Mouse (Mus musculus) heart, embryonic 14.5 days (tissue): ENCODE measurements around the gene Nos1. TPM values are rescaled to one million over a fixed set of nuclear protein-coding genes. Genes with fewer than 3 reads are reported as not detected.

Source experiments
- ATAC-seq: fragments of 200-750 bp; cut with Nextera tagmentation; 2 replicates; pipeline ENCODE4 v1.8.0; 2017; ENCODE audit warnings: low read depth, moderate TSS enrichment; ENCODE audit not compliant: insufficient number of reproducible peaks, insufficient read depth, low FRiP score
- H3K27ac ChIP-seq, 2 experiments: fragments of 200-500 bp in 1 of 2; fragments of 300-500 bp in 1 of 2; sonication (generic) in 1 of 2; replicated peaks in 1 of 2; 2 replicates each; pipeline ENCODE4 v1.5.1; 2012 to 2014; ENCODE audit warnings: low read depth in 2 of 2, low read length in 2 of 2, control low read depth in 1 of 2, mild to moderate bottlenecking in 1 of 2, mixed read lengths in 1 of 2; ENCODE audit not compliant: control insufficient read depth in 1 of 2, insufficient read depth in 1 of 2
- H3K27me3 ChIP-seq: fragments of 300-500 bp; sonication (generic); 2 replicates; pipeline ENCODE4 v1.6.1; 2014; ENCODE audit warnings: mild to moderate bottlenecking, low read length, control low read depth; ENCODE audit not compliant: control insufficient read depth, insufficient read depth
- H3K36me3 ChIP-seq: fragments of 300-500 bp; sonication (generic); 2 replicates; pipeline ENCODE4 v1.6.1; 2014; ENCODE audit warnings: mild to moderate bottlenecking, control low read depth, low read length, mixed read lengths; ENCODE audit not compliant: control insufficient read depth, insufficient read depth
- H3K4me1 ChIP-seq, 2 experiments: fragments of 200-500 bp in 1 of 2; fragments of 300-500 bp in 1 of 2; sonication (generic) in 1 of 2; 2 replicates each; pipeline ENCODE4 v1.6.1; 2012 to 2014; ENCODE audit warnings: low read length in 2 of 2, control low read depth in 1 of 2, mixed read lengths in 1 of 2; ENCODE audit not compliant: control insufficient read depth in 2 of 2, insufficient read depth in 2 of 2
- H3K4me2 ChIP-seq: fragments of 300-500 bp; sonication (generic); 2 replicates; pipeline ENCODE4 v1.6.1; 2014; ENCODE audit warnings: mild to moderate bottlenecking, low read length
- H3K4me3 ChIP-seq, 2 experiments: fragments of 200-500 bp in 1 of 2; fragments of 300-500 bp in 1 of 2; sonication (generic) in 1 of 2; 2 replicates each; pipeline ENCODE4 v1.5.1; 2012 to 2014; ENCODE audit warnings: low read length in 2 of 2, mild to moderate bottlenecking in 2 of 2, control low read depth in 1 of 2, low read depth in 1 of 2, moderate library complexity in 1 of 2; ENCODE audit not compliant: control insufficient read depth in 1 of 2, insufficient read depth in 1 of 2
- H3K9ac ChIP-seq: fragments of 300-500 bp; sonication (generic); 2 replicates; pipeline ENCODE4 v1.6.1; 2014; ENCODE audit warnings: mild to moderate bottlenecking, low read length
- H3K9me3 ChIP-seq: fragments of 300-500 bp; sonication (generic); 2 replicates; pipeline ENCODE4 v1.6.1; 2016; ENCODE audit warnings: low read length, control low read depth; ENCODE audit not compliant: control insufficient read depth
- WGBS: fragments of 180-500 bp; shearing (Covaris S2); extraction: QIAGEN DNeasy Blood & Tissue Kit; methylation state at CpG from one replicate; pipeline ENCODE4 v1.1.7; 2014; 5-methylcytosine and 5-hydroxymethylcytosine counted together
- polyA plus RNA-seq: library from polyadenylated mRNA; unstranded; fragments of >200 nt; fragmentation: Nextera tagmentation; extraction: Ambion mirVana; gene quantifications from 2 replicates; pipeline ENCODE4 v1.2.1, GENCODE M21; 2014

Gene Nos1
- polyA plus RNA-seq, 1 experiment from 2014 or later: 0.04 TPM

DNA sequence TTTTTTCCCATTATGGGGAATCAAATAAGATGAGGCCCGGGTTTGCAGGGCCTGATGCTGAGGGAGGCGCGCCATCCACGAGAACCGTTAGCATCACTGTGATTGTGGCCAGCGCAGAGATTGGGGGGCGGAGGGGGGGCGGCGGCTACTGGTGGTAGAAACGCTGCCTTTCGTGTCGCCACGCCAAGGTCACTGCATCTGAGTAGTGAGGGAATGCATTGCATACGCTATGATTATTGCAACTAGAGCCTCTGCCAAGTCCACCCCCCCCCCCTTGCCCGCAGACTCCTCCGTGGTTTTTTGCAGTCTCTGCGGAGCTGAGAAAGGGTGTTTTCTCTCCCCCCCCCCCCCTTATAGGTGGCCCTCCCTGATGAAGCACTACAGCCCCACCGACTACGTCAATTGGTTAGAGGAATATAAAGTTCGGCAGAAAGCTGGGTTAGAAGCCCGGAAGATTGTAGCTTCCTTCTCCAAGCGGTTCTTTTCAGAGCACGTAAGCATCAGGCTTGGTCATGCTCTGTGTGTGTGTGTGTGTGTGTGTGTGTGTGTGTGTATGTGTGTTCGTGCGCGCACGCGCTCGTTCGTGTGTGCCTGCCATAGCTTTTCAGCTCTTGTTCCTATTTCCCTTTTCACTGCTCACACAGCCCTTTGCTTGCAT is 196.8 kb downstream of the Nos1 start:
- 21% methylated on average over 30 of the region's 30 CpGs for WGBS
- Histone ChIP-seq H3K9ac (peak overlapping the region; percentile 98), H3K27me3 (no peaks in the 10 kb centered on the region), H3K27ac (peak overlapping the region in 1 of 2 experiments; percentile 78; a peak in 1 of 4 replicates), H3K4me2 (peak overlapping the region; percentile 77), H3K9me3 (no peaks in the 10 kb centered on the region), H3K4me3 (peak overlapping the region; percentile 80 to 99), H3K4me1 (peaks cover 9 to 12% of the 10 kb centered on the region in 2 experiments), H3K36me3 (peaks cover 36% of the 10 kb centered on the region)
- no peak for ATAC-seq

DNA sequence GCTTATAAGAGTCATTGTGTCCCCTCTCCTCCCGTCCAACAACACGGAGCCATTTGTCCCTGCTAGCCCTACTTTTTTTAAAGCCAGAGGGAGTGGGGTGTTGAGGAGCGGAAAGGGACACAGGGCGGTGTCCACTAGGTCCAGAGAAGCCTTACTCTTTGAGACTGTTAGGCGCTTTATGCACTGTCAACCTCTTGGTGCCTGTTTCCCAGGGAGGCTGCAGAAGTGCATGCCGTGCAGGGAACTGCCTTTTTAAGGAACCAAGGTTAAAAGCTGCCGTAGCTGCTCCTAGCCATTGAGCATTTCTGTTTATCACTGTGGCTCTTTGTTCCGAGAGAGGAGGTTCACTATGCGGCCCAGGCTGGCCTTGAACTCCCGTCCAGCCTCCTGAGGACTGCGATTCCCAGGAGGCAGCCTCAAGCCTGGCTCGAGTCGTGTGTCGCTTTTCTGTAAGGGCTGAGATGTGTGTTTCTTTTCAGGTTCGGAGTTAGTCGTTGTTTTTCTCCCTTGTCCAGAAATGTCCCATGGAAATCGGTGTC is 197.4 kb downstream of the Nos1 start:
- Histone ChIP-seq H3K4me2 (peak overlapping the region; percentile 77), H3K27ac (no peak overlapping the region), H3K9me3 (no peaks in the 10 kb centered on the region), H3K27me3 (no peaks in the 10 kb centered on the region), H3K4me1 (peaks cover 9 to 12% of the 10 kb centered on the region in 2 experiments), H3K4me3 (peak overlapping the region; percentile 80 to 99; a peak in 3 of 4 replicates), H3K36me3 (peaks cover 42% of the 10 kb centered on the region), H3K9ac (peak overlapping the region; percentile 98)
- ATAC-seq: no peak
- WGBS: 70% methylated on average over 17 of the region's 17 CpGs

DNA sequence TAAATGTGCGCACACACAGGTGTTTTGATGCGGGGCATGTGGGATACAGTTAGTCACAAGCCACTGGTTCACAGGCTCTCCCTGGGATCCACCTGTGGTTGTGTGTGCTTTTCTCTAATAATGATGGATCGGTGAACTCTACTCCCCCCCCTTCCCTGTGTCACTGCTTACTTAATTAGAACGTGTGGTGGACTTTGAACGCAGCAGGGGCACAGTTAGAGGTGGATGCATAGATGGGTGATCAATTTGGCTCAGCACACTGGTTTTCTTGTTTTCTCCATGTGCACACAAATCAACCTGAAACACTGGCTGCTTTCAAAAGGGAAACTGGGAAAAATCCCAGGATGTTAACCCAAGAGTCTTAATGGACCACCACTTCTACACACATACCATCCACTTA is 198.2 kb downstream of the Nos1 start:
- H3K27me3 ChIP-seq: no peaks in the 10 kb centered on the region
- H3K9ac ChIP-seq: no peak overlapping the region
- no peak for ATAC-seq
- peaks cover 9 to 12% of the 10 kb centered on the region in 2 experiments for H3K4me1 ChIP-seq
- H3K27ac ChIP-seq: no peak overlapping the region
- H3K9me3 ChIP-seq: no peaks in the 10 kb centered on the region
- 95% methylated on average over 5 of the region's 5 CpGs for WGBS
- no peak overlapping the region for H3K4me2 ChIP-seq
- no peak overlapping the region for H3K4me3 ChIP-seq
- peaks cover 51% of the 10 kb centered on the region for H3K36me3 ChIP-seq

DNA sequence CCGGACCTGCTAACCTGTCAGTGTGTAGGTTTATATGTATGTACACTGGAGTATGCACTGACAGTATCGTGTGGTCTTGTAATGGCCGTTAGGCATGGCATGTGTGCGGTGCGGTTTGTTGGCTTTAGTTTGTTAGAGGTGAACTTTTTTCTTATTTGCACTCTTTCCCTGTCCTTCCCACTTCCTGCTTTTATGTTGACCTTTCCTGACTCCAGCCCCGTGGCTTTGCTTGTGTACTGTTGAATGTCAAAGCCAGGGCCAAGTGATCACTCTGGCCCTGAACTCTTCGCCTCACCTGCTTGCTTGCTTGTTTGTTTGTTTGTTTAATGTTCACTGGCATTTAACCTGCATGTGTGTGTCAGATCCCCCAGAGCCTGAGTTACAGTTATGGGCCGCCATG is 200.1 kb downstream of the Nos1 start:
- Histone ChIP-seq H3K4me1 (peaks cover 9 to 12% of the 10 kb centered on the region in 2 experiments), H3K4me2 (no peak overlapping the region), H3K4me3 (no peak overlapping the region), H3K36me3 (peaks cover 68% of the 10 kb centered on the region), H3K27me3 (no peaks in the 10 kb centered on the region), H3K9ac (no peak overlapping the region), H3K9me3 (no peaks in the 10 kb centered on the region), H3K27ac (no peak overlapping the region)
- 85% methylated on average over 8 of the region's 8 CpGs for WGBS
- ATAC-seq: no peak

DNA sequence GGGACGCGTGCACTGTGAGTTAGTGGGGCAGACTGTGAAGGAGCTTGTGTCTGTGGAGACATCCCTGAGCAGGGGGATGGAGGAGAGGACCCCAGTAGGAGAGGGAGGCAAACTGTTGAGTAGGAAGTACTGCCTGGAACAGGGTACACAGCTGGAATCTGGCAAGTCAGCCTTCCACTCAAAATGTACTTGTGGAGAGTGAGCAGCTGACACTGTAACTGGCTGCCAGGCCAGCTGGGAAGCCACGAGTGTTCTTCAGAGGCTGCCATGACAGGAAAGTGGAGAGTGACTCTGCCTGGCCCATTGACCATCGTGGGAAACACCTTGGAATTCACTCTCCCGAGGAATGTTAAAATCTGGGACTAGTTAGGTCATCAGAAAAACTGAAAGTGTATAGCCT is 201.1 kb downstream of the Nos1 start:
- H3K36me3 ChIP-seq: peaks cover 78% of the 10 kb centered on the region
- H3K27ac ChIP-seq: no peak overlapping the region
- H3K4me1 ChIP-seq: peaks cover 8 to 9% of the 10 kb centered on the region in 2 experiments; a peak in 3 of 4 replicates
- H3K27me3 ChIP-seq: no peaks in the 10 kb centered on the region
- no peak for ATAC-seq
- no peaks in the 10 kb centered on the region for H3K9me3 ChIP-seq
- H3K4me2 ChIP-seq: no peak overlapping the region
- no peak overlapping the region for H3K4me3 ChIP-seq
- WGBS: 81% methylated on average over 5 of the region's 5 CpGs
- H3K9ac ChIP-seq: no peak overlapping the region

DNA sequence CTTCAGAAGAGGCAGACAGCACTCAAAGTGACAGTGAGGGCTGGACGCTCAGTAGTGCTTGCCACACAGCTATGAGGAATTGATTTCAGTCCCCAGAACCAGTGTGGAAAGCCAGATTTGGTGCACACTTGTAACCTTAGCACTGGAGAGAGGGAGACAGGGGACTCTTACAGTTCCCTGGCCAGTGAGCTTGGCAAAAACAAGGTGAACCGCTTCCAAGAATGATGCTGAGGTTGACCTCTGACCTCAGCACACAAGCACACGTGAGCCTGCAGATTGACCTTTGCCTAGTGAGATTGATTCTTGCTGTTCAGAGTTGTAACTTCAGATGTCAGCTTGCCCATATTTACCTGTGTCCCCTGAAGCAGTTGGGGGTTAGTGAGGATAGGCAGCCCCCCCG is 205.5 kb downstream of the Nos1 start:
- Histone ChIP-seq H3K27ac (no peak overlapping the region), H3K9ac (no peak overlapping the region), H3K27me3 (no peaks in the 10 kb centered on the region), H3K4me2 (no peak overlapping the region), H3K36me3 (peaks cover 98% of the 10 kb centered on the region), H3K4me1 (no peaks in the 10 kb centered on the region; a peak in 1 of 4 replicates), H3K4me3 (no peak overlapping the region), H3K9me3 (no peaks in the 10 kb centered on the region)
- 67% methylated on average over 4 of the region's 4 CpGs for whole genome bisulfite sequencing
- no peak for ATAC-seq

DNA sequence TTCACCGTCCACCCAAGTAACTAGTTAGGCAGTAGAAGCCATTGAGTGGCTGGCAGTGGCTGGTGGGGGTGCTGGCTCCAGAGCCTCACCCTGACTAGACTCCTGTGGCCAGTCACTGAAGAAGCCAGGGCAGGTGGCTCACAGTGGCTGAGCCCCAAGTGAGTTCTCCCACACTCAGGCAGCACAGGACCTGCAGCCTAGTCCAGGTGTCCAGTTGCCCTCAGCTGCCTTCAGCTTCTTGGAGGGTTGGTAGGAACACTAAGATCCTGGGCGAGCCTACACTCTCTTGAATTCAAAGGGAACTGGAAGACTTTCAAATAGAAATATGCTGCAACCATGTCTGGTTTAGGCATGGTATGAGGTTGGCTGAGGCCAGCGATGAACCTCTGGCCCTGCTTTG is 207.1 kb downstream of the Nos1 start:
- peaks cover 99% of the 10 kb centered on the region for H3K36me3 ChIP-seq
- no peaks in the 10 kb centered on the region; a peak in 1 of 4 replicates for H3K4me1 ChIP-seq
- H3K4me2 ChIP-seq: no peak overlapping the region
- no peaks in the 10 kb centered on the region for H3K27me3 ChIP-seq
- no peaks in the 10 kb centered on the region for H3K9me3 ChIP-seq
- no peak overlapping the region for H3K9ac ChIP-seq
- WGBS: 91% methylated on average over 3 of the region's 3 CpGs
- no peak for ATAC-seq
- H3K27ac ChIP-seq: no peak overlapping the region
- no peak overlapping the region for H3K4me3 ChIP-seq
